Mouse (Mus musculus): ENCODE measurements around the gene Theg. TPM values are rescaled to one million over a fixed set of nuclear protein-coding genes. Genes with fewer than 3 reads are reported as not detected.

Gene Theg
- total RNA-seq (2014; fragmentation: Nextera tagmentation) (not detected in 2 replicates), total RNA-seq (2017) (not detected in 2 replicates)

DNA sequence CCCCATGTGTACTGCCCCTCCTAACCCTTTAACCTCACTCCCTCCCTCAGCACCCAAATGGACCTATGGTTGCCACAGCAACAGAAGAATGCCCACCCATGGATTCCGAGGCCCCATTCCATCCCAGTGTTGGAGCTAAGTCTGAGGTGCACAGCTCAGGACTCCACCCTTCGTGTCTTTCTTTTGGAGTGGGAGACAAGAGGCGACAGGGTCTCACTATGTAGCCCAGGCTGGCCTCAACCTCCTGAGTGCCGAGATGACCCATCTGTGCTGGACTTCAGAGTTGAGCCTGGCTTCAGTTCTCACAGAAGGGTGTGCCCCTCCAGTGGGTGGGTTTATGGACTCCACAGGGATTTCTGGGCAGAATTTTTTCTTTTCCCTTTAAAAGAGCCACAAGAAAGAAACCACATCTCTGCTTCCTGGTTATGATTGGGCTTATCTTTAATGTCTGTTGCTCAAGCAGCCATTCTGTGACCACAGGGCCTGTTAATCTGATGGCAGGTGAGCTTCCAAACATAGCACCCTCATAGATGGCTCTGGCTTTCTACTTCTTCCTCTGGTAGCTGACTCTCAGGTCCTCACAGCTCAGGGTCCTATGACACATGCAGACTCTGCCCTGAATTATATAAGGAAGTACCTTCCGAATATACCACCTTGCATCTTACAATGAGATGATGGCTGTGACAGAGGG is at the start of gene Theg:
Gene Theg, minus strand, starts transcription at position 271 of the 691 bp plus-strand sequence.
- no peak for ATAC-seq (replicated peaks; ENCODE audit: low FRiP score, low TSS enrichment, poor library complexity, severe bottlenecking)

- ATAC-seq (replicated peaks; ENCODE audit: low FRiP score, low TSS enrichment, poor library complexity, severe bottlenecking), result no peak
These were observed 49.2 kb upstream of the Theg start for GRCm38 (mm10) chr10:79636287-79636686.

- ATAC-seq (replicated peaks; ENCODE audit: low FRiP score, low TSS enrichment, poor library complexity, severe bottlenecking), result no peak
These were observed 46.1 kb upstream of the Theg start for GRCm38 (mm10) chr10:79633006-79633777.

- ATAC-seq (replicated peaks; ENCODE audit: low FRiP score, low TSS enrichment, poor library complexity, severe bottlenecking), result no peak
These were observed 44.3 kb upstream of the Theg start for GRCm38 (mm10) chr10:79631432-79631831.

DNA sequence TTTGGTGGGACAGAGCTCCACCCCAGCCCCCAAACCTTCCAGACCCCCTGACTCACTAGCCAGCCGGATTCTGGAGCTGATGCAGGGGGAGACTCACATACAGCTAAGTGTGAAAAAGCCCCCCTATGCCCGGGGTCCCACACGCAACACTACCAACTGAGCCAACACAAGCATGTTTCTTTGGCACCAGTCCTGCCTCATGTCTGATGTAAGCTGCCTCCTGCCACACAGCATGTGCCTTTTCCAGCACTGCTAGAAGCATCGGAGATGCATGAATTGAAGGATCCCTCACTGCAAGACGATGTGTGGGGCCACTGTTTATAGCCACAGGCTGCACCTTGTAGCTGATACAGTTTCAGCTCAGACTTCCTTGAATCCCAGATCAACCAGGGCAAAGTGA is 41.2 kb upstream of the Theg start:
- ATAC-seq (replicated peaks; ENCODE audit: low FRiP score, low TSS enrichment, poor library complexity, severe bottlenecking), result no peak

DNA sequence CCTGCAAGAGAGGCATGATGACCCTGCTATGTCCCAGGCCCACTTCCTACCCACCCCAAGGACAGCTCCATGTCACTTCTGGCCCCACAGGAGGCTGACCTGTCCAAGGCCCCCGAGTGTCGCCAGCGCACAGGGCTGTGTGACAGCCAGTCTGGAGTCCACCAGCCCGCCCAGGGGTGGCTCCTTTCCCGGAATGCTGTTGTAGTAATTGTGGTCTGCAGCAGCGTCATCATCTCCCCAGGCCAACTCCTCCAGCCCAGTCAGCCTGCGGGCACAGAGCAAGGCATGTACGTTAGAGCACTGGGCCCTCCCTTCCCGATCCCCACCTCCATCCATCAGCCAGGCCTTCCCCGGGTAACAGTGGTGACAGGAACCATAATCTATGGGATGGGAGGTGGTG is 39.0 kb upstream of the Theg start:
- ATAC-seq (replicated peaks; ENCODE audit: low FRiP score, low TSS enrichment, poor library complexity, severe bottlenecking), result no peak

DNA sequence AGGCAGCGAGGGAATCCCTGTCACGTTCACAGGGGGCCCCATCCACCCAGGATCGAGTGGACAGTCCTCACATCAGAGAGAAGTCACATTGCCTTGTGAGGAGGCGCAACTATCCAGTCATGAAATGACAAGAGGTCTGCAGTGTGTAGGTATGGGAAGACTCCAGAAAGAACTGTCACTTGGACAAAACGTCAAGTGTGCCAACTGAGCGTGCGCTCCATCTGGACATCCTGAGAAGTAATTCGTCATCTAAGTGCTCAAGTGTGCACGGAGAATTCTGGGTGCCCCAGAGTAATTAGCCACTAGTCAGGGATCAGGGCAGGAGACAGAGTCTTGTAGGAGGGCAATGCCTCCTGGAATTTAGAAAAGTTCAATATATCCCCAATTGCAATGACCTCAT is 38.3 kb upstream of the Theg start:
- ATAC-seq (replicated peaks; ENCODE audit: low FRiP score, low TSS enrichment, poor library complexity, severe bottlenecking), result no peak

DNA sequence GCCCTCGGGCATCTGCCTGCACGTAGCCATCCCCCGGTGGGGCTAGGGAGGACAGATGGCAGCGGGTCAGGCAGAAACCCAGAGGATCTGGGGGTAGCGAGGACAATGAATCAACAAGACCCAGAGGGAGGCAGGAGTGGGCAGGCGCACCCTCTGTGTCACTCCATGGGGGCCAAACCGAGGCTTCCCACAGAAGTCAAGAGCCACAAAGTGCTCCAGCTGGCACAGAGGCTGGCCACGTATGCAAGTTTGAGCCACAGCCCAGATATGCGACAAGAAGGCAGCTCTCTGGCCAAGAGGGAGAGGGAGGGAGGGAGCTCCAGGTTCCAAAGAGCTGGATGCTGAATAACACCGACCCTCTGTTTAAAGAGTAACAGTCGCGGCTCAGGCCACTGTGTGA is 36.8 kb upstream of the Theg start:
- no peak for ATAC-seq (replicated peaks; ENCODE audit: low FRiP score, low TSS enrichment, poor library complexity, severe bottlenecking)

GRCm38 (mm10) chr10:79616376-79616775 is 29.2 kb upstream of the Theg start:
- no peak for ATAC-seq (replicated peaks; ENCODE audit: low FRiP score, low TSS enrichment, poor library complexity, severe bottlenecking)

DNA sequence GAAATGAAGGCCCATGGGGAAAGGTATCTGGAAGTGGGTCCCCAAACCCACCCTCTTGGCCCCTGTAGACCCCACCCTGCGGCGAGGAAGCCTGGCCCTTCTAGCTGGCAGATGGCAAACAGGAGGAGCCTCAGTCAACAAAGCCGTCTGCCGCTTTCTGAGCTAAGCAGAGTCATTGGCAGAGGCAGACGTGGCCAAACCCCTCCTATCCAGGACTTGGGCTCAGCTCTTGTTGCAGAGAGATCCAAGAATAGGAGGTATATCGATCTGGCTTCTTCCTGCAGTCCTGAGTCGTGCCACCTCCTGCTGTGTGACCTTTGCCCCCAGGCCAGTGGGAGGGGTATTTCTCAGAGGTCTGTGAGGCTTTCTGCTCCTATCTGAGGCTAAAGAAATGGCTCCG is 28.7 kb upstream of the Theg start:
- no peak for ATAC-seq (replicated peaks; ENCODE audit: low FRiP score, low TSS enrichment, poor library complexity, severe bottlenecking)

GRCm38 (mm10) chr10:79614305-79614643 is 27.1 kb upstream of the Theg start:
- ATAC-seq (replicated peaks; ENCODE audit: low FRiP score, low TSS enrichment, poor library complexity, severe bottlenecking), result 0 out of 2 replicates have a peak, but pooled peaks have one; percentile 23

DNA sequence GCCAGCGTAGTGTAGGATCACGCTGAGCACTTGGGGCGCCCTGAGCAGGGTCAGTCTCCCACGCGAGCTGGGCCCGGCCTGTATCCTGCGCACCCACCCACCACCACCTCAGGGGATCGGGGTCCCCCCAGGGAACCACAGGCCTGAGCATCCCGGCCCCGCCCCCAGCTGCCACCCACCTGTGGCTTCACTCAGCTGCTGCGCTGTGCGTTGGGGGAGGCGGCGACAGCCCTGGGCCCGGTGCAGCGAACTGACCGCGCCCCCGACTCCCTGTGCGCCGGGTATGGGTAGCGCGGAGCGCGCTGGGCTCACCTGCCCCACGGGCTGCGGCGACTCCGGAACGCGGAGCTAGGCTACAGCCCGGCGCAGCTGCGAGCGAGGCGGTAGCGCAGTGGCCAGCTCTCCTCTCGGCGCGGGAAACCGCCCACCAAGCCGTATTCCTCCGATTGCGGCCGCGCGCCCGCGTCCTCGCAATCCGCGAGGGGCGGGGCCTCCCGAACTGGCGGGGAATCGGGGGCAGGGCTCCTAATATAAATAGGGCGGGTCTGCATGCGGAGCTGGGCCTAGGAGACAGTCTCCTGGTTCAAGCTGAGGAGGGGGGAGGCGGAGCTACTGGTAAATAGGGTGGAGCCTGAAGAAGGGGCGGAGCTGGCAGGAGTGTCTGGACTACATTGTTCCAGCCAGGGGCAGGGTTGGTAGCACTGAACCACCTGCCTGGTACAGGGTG is 26.6 kb upstream of the Theg start, which contains the start of gene C2cd4c:
Gene C2cd4c, minus strand, starts transcription at position 448 of the 727 bp plus-strand sequence.
- peak; percentile 84 for ATAC-seq (replicated peaks; ENCODE audit: low FRiP score, low TSS enrichment, poor library complexity, severe bottlenecking)

- no peak for ATAC-seq (replicated peaks; ENCODE audit: low FRiP score, low TSS enrichment, poor library complexity, severe bottlenecking)
These were observed 25.3 kb upstream of the Theg start for GRCm38 (mm10) chr10:79612192-79613135.

- ATAC-seq (replicated peaks; ENCODE audit: low FRiP score, low TSS enrichment, poor library complexity, severe bottlenecking), result no peak
These were observed 24.2 kb upstream of the Theg start for GRCm38 (mm10) chr10:79611296-79611695.

GRCm38 (mm10) chr10:79609276-79609675 is 22.1 kb upstream of the Theg start:
- no peak for ATAC-seq (replicated peaks; ENCODE audit: low FRiP score, low TSS enrichment, poor library complexity, severe bottlenecking)

GRCm38 (mm10) chr10:79607892-79608291 is 20.8 kb upstream of the Theg start:
- ATAC-seq (replicated peaks; ENCODE audit: low FRiP score, low TSS enrichment, poor library complexity, severe bottlenecking), result no peak

DNA sequence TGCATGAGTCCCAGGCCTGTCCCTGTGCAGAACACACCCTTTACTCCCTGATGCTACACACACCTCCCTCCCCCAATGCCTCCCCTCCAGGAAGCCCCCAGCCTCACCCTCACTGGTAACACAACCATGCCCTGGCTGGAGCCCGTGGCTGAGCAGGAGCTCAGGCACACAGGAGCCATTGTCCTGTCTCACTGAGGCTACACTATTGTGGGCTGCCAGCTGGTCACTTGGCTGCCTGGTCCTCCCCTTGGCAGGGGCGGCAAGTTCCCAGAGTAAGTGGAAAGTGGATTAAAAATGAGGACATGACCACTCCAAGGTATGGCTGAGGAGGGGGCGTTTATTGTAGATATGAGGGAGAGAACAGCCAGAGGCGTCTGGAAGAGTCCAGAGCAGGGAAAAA is 19.4 kb upstream of the Theg start:
- no peak for ATAC-seq (replicated peaks; ENCODE audit: low FRiP score, low TSS enrichment, poor library complexity, severe bottlenecking)

DNA sequence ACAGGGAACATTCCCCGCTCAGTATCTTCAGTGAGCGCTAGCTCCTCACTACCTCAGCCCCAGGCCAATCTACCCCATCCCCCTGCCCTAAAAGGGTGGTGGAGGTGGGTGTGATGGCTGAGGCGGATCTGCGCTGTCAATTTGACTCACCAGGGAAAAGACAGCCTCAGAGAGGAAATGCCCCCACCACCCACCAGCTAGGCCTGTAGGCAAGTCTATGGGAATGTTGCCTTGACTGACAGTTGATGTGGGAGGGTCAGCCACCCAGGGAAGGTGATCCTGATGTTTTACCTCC is 10.8 kb upstream of the Theg start:
- ATAC-seq (replicated peaks; ENCODE audit: low FRiP score, low TSS enrichment, poor library complexity, severe bottlenecking), result no peak

Measured in megakaryocyte-erythroid progenitor cell, adult 5-6 weeks (primary cell).